Mouse (Mus musculus) right cerebral cortex, postnatal 36 days (tissue): ENCODE results near the gene Hopx.
A peak's percentile ranks its signal among the peaks of the same experiment; 100 is the strongest.
"Not testable (repeated sequence)": the region's sequence is repeated elsewhere in the genome, so short reads cannot be mapped to it uniquely, and the experiment has no call there.

Source experiments
- DNase-seq, 2 experiments: peaks; one replicate each; pipeline ENCODE4 v3.0.0; 2022; ENCODE audit warnings: low spot score in 2 of 2, mixed read lengths in 1 of 2

Gene Hopx

DNA sequence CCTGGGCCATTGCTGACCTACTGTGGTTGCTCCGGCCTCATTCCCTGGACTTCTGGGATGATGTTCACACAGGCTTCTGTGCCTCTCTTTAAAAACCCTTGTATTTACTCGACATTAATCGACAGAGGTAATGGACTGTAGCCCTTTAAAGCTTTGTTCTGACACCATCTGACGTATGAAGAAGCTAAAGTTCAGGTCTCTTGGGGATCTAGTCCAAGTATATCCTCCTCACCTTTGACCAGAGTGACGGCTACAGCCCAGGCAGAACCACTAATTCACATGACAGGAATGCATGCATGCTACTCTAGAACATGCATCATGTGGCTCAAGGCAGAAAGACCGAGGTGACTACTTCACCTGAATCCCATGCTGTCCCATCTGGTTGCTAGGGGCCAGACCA is 14.2 kb downstream of the Hopx start:
- DNase-seq = no peak

DNA sequence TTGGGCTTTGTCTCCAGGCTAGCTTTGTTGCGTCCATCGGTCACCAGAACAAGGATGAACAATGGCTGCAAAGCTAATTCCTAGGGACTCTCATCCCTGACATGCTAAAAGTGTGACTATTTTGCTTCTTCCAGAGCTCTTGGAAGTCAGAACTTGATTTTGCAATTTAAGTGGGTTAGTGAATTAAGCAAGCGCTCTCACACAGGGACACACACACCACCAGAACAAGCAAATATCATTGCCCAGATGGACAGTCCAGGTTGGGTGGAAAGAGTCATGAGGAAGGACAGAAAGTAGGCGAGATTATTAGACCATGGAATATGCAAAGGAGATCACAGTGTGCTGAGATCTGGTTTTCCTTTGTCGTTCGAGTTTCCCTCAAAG is 14.9 kb downstream of the Hopx start:
- DNase-seq = no peak

DNA sequence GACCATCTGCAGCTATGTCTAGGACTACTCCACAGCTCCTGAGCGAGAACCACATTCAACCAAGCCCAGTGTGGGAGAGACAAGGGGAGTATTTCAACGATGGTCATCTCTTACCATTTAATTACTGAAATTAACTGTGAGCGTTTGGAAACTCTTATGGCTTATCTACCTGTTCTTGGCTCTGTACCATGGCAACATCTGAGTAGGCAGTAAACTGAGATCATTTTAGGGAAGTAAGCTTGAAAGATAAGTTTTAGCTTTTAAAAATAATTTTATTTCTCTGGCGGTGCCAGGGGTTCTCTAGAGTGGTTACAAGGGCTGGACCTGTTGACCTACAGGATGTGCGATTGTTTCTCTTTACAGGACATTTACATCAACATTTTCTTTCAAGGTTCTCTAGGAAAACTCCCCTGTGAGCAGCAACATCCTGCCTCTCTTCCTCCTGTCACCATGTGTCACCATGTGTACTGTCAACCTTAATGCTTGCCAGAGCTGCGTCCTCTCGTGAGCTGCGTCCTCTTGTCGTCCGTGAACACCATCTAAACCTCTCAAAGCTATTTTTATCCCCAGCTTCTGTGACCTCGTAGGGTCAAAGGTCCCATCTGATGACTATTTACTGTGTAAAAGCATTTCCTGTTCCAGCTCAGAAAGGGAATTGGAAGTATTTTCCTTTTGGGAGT is 15.5 kb downstream of the Hopx start:
- no peak for DNase-seq

DNA sequence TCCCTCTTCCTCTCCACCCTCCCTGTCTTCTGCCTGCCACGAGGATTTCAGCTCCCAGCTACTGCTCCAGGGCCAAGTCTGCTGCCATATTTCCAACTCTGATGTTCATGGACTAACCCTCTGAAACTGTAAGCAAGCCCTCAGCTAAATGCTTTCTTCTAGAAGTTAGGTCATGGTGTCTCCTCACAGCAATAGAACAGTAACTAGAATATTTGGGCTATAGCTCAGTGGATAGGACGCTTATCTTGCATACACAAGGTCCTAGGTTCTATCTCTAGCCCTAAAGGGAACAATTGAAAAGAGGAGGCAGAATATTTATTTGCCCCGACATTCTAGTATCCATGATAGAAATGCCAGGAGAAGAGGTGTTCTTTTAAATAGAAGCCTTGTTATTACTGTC is 16.0 kb downstream of the Hopx start:
- no peak for DNase-seq

DNA sequence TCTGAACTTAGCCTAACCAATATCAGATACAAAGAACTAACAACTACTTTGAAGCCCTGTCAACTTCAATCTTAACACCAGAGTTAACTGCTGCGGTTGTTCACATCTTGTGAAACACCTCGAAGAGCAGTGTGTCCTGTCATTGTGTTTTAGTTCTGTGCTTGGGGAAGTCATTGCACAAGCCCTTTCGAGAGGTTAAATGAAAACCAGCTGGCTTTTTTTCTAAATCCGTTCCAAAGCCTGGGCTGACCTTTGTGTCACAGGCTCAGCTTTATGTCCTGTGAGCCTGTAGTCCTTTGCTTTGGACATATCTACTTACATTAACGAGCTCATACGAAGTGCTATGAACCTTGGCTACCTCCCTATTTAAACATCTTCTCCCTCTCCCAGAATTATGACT is 17.2 kb downstream of the Hopx start:
- no peak for DNase-seq

DNA sequence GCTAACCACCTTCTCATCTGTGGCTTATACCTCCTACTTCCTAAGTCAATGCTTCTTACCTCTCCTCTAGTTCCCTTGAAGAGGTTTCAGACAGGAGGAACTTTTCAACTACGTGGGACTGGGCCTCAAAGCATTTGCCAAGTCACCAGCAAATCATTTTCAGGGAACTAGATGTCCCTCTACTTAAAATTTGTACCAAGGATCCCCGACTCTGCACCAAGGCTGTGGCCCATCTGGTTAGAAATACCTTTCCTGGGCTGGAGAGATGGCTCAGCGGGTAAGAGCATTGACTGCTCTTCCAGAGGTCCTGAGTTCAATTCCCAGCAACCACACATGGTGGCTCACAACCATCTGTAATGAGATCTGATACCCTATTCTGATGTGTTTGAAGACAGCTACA is 18.7 kb downstream of the Hopx start:
- DNase-seq = not testable (repeated sequence)

DNA sequence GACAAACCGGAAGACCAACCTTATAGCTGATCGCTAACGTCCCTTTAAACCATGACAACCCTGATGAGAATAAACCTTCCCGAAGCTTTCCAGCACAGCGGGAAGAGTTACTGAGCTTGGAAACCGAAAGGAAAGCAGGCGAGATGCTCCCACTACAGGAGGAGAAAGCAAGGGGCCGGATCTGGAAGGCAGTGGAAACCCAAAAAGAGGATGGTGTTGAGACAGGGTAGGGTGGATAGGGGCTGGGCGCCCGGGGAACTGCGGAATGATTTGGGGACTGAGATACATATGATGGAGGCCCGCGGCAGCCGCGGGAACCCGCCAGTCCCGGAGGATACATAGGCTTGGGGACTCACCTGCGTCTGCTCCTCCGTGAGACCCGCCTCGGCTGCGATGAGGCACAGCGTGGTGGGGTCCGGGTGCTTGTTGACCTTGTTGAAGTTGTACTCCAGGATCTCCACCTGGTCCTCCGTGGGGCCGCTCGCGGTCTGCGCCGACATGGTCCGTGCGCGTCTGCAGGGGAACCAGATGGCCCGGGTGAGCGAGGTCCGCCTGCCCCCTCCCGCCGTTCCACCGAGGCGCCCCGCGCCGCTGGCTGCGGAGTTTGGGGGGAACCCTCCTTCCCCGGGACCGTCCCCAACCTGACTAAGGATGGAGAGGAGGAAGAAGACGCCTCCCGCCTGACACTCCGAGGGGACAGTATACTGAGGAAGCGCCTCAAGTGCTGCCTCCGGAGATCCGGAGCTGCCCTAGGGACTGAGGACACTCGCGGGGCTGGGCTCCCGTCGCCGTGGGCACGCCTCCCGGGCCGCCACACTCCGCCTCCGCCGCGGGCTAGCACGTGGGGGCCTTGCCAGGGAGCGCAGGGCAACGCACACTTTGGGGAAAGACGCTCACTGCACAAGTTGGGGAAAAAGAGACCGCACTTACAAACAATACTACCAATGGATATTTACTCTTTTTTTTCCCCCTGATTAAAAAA is 20.1 kb downstream of the Hopx start:
- peak in 1 of 2 experiments; percentile 20 for DNase-seq

DNA sequence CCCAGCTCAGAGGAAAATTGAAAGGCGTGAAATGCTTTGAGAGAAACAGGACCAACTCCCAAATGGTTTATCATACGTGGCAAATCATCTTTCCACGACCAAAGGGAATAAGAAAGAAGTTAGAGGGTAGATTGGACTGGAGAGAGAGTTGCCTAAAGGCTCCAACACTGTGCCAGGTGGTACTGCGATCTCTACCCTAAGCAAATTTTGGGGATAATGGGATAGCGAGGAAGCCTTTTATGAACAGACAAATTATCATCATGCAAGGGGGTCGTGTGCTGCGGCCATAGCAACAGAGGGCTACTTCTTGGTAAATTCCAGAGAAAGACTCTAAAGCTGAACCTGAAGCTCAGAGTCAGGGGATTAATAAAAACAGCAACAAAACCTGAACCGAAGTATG is 21.0 kb downstream of the Hopx start:
- DNase-seq = no peak

DNA sequence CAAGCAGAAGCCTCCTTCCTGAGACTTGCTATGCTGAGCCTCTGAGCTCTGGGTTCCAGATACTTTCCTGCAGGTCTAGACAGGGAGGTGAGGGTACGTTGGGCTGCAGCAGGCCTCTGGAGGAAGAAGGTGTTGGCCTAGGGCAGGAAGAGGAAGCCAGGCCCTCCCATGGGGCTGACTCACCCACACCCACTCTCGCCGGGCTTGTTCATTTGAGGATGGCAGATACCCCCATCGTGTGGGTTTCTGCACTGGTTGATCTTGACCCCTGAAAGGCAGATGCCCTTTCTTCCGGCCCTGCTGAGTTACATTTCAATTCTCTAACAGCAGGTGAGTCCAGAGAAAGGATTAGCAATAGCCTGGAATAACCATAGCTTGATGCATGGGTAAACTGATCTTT is 22.4 kb downstream of the Hopx start:
- DNase-seq = no peak

DNA sequence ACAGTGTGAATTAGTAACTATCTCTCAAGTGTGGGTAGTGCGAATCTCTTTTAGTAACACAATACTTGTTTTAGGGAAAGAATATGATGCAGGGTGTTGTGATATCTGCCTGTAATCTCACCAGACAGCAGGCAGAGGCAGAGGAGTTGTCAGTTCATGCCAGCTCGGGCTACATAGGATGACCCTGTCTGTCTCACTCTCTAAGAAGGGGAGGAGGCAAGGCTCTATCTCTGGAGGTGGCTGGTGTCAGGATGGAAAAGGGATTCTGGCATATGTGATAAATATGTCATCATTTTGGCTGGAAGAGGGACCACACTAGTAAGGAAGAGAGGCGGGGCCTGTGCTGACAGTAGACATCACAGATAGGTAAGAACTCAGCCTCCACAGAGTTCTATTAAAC is 23.0 kb downstream of the Hopx start:
- DNase-seq = no peak

DNA sequence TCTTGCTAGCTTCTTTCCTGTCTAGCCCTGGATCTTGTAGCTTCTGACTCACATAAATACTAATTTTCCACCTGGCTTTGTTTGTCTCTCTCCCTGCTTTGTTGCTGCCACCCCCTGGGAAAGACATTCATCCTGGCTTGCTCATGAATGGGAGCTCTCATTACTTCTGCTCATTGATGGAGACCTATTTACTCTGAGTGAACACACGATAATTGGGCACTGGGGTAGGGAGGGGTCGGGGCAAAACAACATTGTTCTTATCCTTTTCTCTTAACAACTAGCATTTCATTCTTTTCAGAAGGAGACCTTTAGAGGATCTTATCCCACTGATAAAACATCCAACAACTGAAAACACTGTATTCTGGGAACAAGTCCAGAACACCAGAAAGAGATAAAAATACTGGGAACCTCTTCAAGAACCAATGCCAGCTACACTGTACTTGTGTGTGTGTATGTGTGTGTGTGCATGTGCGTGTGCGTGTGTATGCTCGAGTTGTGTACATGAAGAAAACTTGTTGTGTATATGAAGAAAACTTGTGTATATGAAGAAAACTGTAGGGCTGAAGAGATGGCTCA is 24.3 kb downstream of the Hopx start:
- no peak for DNase-seq

DNA sequence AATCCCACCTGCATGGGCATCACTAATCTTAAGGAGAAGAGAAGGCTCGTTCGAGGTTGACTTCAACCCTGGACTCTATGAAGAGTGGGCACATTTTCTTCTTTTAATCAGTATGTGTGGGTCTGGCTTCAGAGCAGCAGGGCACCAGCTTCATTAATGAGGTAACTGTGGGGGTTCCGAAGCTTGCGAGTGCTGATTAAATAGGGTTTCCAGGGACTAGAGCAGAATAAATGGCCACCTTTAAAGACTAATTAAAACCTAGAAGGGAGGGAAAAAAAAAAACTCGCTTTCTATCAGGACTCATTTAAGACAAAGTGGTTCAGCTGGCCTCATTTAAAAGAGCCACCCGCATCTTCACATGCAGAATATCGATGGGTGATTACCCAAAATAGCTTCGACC is 25.0 kb downstream of the Hopx start:
- no peak for DNase-seq

DNA sequence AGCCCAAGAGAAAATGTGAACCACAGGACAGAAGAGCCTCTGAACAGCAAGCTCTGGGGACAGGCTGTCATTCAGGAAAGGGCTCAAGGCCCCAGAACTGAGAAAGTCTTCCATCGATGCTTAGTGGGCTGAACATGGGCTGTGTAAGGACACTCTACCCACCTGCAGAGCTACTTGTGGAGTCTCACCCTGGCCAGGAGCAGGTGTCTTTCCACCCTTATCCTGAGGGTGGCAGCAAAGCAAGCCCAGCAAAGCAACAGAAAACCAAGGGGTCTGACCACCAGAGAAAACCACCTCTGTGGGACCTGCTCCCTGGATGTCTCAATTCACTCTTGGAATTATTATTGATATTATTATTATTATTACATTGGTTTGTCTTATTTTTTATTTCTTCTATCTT is 25.6 kb downstream of the Hopx start:
- no peak for DNase-seq

DNA sequence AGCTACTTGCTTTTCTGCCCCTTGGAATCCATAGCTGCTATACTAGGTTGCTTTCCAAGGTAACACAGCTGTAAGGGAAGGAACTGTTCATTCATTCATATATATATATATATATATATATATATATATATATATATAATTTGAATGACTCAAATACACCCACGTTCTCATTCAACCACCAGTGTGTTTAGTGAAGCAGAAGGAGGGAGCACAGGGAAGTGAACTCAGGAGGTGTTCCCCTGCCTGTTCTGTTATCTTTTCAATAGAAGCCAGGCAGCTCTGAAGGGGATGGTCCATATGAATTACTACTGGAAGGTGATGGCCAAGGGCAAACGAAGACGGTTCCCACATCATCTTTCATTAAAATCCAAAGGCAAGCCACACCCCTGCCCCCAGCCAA is 27.8 kb downstream of the Hopx start:
- DNase-seq = peak in 1 of 2 experiments; percentile 11

DNA sequence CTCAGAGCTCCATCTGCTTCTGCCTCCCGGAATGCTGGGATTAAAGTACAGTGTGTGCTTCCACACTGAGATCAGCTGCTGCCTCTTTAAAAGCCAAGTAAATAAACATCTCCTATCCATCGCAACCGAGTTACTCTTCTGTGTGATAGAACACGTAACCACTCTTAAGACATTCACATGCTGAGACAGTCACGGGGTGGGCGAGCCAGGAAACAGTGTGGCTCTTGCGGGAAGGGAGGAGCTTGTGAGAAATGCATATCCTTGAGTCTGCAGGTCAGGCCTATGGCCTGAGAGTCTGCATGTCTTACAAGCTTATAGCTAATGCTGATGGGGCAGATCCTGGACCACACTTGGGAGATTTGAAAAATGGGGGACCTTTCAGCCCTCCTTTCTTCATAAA is 28.4 kb downstream of the Hopx start:
- DNase-seq = no peak

DNA sequence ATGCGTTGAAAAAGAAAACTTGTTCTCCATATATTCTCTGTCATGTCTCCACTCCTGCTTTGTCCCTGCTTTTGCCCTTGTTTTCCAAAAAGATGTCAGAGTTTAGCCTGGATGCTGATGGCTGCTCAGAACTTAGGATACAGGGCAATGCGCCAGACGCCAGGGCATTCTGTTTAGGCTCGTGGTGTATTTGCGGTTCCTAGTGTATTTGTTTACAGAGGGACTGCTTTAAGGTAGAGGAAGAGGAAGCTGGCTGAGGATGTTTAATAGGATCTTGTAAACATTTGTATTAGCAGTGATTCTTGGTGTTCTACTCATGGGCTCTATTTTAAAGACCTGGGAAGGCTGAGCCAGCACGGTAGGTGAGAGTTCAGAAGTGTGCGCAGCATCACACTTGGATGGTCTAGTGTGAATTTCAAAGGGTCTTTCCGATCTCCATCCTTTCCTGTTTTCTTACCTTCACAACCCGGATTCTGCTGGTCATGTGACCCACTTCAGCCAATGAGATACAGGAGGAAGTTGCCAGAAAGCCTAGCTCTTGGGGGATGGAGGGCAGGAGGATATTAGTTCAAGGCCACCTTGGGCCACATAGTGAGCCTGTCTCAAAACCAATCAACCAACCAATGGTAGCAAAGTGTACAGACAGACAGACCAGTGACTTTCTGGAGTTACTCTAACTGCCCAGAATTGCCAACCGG is 29.0 kb downstream of the Hopx start:
- DNase-seq = no peak

DNA sequence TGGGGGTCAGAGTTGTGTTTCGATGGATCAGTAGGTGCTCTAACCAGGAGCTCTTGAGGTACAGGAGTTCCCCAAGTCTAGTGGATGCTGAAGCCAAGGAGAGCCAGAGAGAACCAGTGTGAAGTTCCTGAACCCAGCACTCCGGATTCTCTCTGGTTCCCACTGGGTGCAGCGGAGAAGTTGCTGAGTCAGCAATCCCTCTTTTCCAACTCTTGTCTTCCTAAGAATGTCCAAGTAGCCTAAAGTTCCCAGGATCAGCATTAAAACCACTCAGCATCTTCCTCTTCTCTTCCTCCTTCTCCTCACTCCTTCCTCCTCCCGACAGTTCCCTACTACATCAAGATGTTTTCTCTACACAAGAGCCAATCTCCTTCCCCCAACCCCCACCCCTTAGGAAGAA is 30.5 kb downstream of the Hopx start:
- no peak for DNase-seq

DNA sequence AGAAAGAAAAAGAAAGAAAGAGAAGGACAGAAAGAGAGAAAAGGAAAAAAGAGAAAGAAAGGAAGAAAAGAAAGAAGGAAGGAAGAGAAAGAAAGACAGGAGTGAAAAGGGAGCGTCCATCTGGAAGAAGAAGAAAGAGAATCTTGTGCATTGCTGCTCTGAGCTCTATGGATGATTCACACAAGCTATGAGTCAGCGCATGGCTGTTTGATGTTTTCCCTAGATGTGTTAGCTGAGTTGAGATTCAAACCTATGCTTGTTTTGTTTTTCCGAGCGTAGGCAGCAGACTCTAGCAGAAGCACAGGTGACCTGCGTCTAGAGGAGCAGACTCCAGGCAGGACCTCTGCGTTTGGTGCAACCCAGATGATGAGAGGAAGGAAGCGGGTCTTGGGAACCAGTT is 32.2 kb downstream of the Hopx start:
- peak in 1 of 2 experiments; percentile 35 for DNase-seq

DNA sequence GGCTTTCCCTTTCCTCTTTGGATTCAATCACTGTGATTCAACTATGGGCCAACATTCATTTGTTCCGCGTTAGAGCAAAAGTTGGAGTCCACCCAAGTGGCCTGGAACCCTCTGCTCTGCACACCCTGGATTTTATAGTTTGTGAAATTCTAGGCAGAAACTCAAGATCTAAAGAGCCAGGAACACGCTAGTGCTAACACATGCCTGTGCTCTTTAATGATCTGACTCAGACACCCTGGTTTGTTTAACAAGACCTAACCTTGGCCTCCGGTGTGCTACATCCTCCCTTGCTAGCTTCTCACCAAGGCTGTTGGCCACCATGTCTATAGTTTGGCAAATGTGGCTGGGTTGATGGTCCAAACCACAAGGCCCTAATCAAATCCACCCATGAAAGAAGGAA is 34.2 kb downstream of the Hopx start:
- DNase-seq = no peak

DNA sequence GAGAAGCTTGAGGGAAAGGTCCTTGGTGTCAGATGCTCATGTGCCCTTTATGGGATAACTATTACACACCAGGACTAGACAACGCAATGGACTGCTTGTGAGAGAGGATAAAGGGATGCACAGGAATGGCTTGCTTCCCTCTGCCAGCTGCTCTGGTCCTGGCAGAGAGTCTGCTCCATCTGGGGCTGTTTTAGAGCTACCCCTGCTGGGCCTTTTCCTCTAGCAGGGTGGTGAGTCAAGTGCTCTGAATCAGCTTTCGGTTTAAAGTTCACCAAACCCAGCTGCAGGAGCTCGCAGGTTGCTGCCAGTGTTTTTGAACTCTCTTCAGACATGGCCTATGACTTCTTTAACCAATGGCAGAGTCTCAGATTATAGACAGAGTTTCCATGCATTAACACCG is 39.0 kb downstream of the Hopx start:
- no peak for DNase-seq

DNA sequence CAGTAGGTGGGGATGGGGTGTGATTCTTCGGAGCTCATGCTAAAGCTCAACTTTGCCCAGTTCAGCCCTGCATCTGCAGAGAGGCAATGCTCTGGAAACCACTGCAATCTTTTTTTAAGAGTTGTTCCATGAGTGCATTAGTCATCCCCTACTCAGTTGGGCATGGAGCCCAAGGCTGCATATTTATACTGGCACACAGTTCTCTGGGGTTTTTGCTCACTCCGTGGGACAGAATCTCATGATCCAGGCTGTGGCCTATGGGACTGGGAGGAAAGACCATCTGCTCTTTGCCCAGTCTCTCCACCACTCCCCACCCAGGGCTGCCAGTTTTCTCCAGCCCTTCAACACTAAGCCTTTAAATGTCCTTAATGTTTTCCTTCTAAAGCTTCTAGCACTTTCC is 40.0 kb downstream of the Hopx start:
- DNase-seq = peak; percentile 38 to 68

DNA sequence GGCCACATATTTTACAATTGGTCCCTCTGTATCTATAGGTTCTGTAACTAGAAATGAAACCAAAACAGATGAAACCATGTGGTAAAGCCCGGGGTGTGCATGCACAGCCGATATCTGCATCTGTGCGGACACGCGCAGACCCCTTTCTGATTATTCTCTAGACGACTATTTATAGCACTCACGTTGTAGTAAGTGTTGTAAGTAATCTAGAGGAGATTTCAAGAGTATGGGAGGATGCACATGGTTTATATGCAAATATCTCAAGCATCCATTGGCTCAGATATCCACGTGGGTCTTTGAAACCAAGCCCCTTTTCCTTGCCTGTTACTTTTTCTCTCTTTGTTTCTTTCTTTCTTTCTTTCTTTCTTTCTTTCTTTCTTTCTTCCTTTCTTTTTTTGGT is 41.1 kb downstream of the Hopx start:
- DNase-seq = no peak
